Mouse (Mus musculus) brown adipose tissue, adult 24 weeks (tissue): Measurements from ENCODE around the gene Vps9d1. TPM values are rescaled to one million over a fixed set of nuclear protein-coding genes. Genes with fewer than 3 reads are reported as not detected.
"Not testable (repeated sequence)": the region's sequence is repeated elsewhere in the genome, so short reads cannot be mapped to it uniquely, and the experiment has no call there.

ENCODE experiments used
- H3K27ac ChIP-seq: fragments of 200-500 bp; replicated peaks from 2 replicates; pipeline ENCODE4 v1.5.1; 2012; ENCODE audit warnings: low read depth, mild to moderate bottlenecking, low read length
- H3K4me1 ChIP-seq: fragments of 200-500 bp; 2 replicates; pipeline ENCODE4 v1.6.1; 2012; ENCODE audit warnings: low read length, mixed read lengths; ENCODE audit not compliant: control insufficient read depth, insufficient read depth, insufficient read length
- H3K4me3 ChIP-seq: fragments of 200-500 bp; 2 replicates; pipeline ENCODE4 v1.5.1; 2012; ENCODE audit warnings: low read depth, mild to moderate bottlenecking, low read length, moderate library complexity; ENCODE audit not compliant: insufficient read depth
- polyA plus RNA-seq: library from polyadenylated mRNA; stranded (reverse); fragments of >200 nt; gene quantifications from 2 replicates; pipeline ENCODE4 v1.2.4, GENCODE M21; 2012; ENCODE audit not compliant: missing spikeins, insufficient read depth, insufficient read length

The Vps9d1 gene
- polyA plus RNA-seq, result 7.7 and 8.5 TPM in 2 replicates

GRCm38 (mm10) chr8:123254099-123254885 lies at the start of gene Vps9d1, which contains the start of gene Zfp276:
Vps9d1 (minus strand) TSS chr8:123254348.
Zfp276 (plus strand) TSS chr8:123254195.
- H3K27ac ChIP-seq, result peak within 1 kb of the TSS; percentile 83
- peaks cover 8% of the 10 kb centered on the region; the same call in 1 of the 2 replicates for H3K4me1 ChIP-seq
- H3K4me3 ChIP-seq, result peak within 1 kb of the TSS; percentile 93

- Histone ChIP-seq H3K27ac (no peak overlapping the region), H3K4me1 (no peaks in the 10 kb centered on the region), H3K4me3 (no peak overlapping the region)
These were observed 44.2 kb upstream of the Vps9d1 start for GRCm38 (mm10) chr8:123298301-123298700.

- no peak overlapping the region for H3K27ac ChIP-seq
- H3K4me3 ChIP-seq, result no peak overlapping the region
- no peaks in the 10 kb centered on the region for H3K4me1 ChIP-seq
These were observed 38.6 kb upstream of the Vps9d1 start for GRCm38 (mm10) chr8:123292785-123293184.

- Histone ChIP-seq H3K27ac (no peak overlapping the region), H3K4me1 (no peaks in the 10 kb centered on the region), H3K4me3 (no peak overlapping the region)
These were observed 38.1 kb upstream of the Vps9d1 start for GRCm38 (mm10) chr8:123292281-123292680.

- Histone ChIP-seq H3K27ac (no peak overlapping the region), H3K4me1 (no peaks in the 10 kb centered on the region), H3K4me3 (no peak overlapping the region)
These were observed 37.6 kb upstream of the Vps9d1 start for GRCm38 (mm10) chr8:123291716-123292115.

- Histone ChIP-seq H3K27ac (no peak overlapping the region), H3K4me3 (no peak overlapping the region), H3K4me1 (no peaks in the 10 kb centered on the region)
These were observed 36.5 kb upstream of the Vps9d1 start for GRCm38 (mm10) chr8:123290679-123291078.

- Histone ChIP-seq H3K4me3 (no peak overlapping the region), H3K27ac (no peak overlapping the region), H3K4me1 (no peaks in the 10 kb centered on the region)
These were observed 36.0 kb upstream of the Vps9d1 start for GRCm38 (mm10) chr8:123290166-123290565.

- no peaks in the 10 kb centered on the region for H3K4me1 ChIP-seq
- no peak overlapping the region for H3K4me3 ChIP-seq
- H3K27ac ChIP-seq, result no peak overlapping the region
These were observed 33.2 kb upstream of the Vps9d1 start for GRCm38 (mm10) chr8:123287362-123287761.

- no peaks in the 10 kb centered on the region for H3K4me1 ChIP-seq
- H3K4me3 ChIP-seq, result no peak overlapping the region
- H3K27ac ChIP-seq, result no peak overlapping the region
These were observed 30.3 kb upstream of the Vps9d1 start for GRCm38 (mm10) chr8:123284493-123284892.

- Histone ChIP-seq H3K4me1 (no peaks in the 10 kb centered on the region), H3K27ac (no peak overlapping the region), H3K4me3 (no peak overlapping the region)
These were observed 29.8 kb upstream of the Vps9d1 start for GRCm38 (mm10) chr8:123283991-123284390.

GRCm38 (mm10) chr8:123282994-123283393 lies 28.8 kb upstream of the Vps9d1 start:
- H3K27ac ChIP-seq, H3K4me1 ChIP-seq, H3K4me3 ChIP-seq: not testable (repeated sequence)

GRCm38 (mm10) chr8:123280302-123281094 lies 26.4 kb upstream of the Vps9d1 start:
- no peak overlapping the region for H3K4me3 ChIP-seq
- H3K4me1 ChIP-seq, result no peaks in the 10 kb centered on the region
- H3K27ac ChIP-seq, result no peak overlapping the region

GRCm38 (mm10) chr8:123279828-123280227 lies 25.7 kb upstream of the Vps9d1 start:
- H3K27ac ChIP-seq, result no peak overlapping the region
- no peak overlapping the region for H3K4me3 ChIP-seq
- no peaks in the 10 kb centered on the region for H3K4me1 ChIP-seq

- H3K4me3 ChIP-seq, result no peak overlapping the region
- H3K27ac ChIP-seq, result no peak overlapping the region
- H3K4me1 ChIP-seq, result no peaks in the 10 kb centered on the region
These were observed 24.3 kb upstream of the Vps9d1 start for GRCm38 (mm10) chr8:123278445-123278844.

GRCm38 (mm10) chr8:123275096-123275495 lies 20.9 kb upstream of the Vps9d1 start:
- Histone ChIP-seq H3K4me1 (0 out of 2 replicates have a peak, but pooled peaks cover 4% of the 10 kb centered on the region), H3K4me3 (no peak overlapping the region), H3K27ac (no peak overlapping the region)
